Mouse (Mus musculus) lung, postnatal 0 days (tissue): ENCODE results near the gene Nelfa.

Experiments used
- CTCF ChIP-seq: IDR thresholded peaks from 2 replicates; pipeline ENCODE4 v1.5.1; 2016; ENCODE audit warnings: antibody characterized with exemption, mild to moderate bottlenecking
- EP300 ChIP-seq: IDR thresholded peaks from 2 replicates; pipeline ENCODE4 v1.6.1; 2016; ENCODE audit warnings: antibody characterized with exemption, mild to moderate bottlenecking, control low read depth

- TF ChIP-seq CTCF, result no peak
- no peak for TF ChIP-seq EP300
These were observed 10.0 kb downstream of the Nelfa start for GRCm38 (mm10) chr5:33926170-33926569.
